Mouse (Mus musculus) hindbrain, embryonic 13.5 days (tissue): ENCODE results near the gene Cnfn. TPM values are rescaled to one million over a fixed set of nuclear protein-coding genes. Genes with fewer than 3 reads are reported as not detected.
"Not testable (repeated sequence)": the region's sequence is repeated elsewhere in the genome, so short reads cannot be mapped to it uniquely, and the experiment has no call there.

ENCODE experiments used
- ATAC-seq: fragments of 200-750 bp; cut with Nextera tagmentation; 2 replicates; pipeline ENCODE4 v1.8.0; 2017; ENCODE audit warnings: moderate TSS enrichment; ENCODE audit not compliant: low FRiP score
- H3K27ac ChIP-seq: fragments of 300-500 bp; sonication (generic); 2 replicates; pipeline ENCODE4 v1.5.1; 2015; ENCODE audit warnings: inconsistent platforms, mild to moderate bottlenecking, moderate library complexity
- H3K27me3 ChIP-seq: fragments of 300-500 bp; sonication (generic); 2 replicates; pipeline ENCODE4 v1.6.1; 2015; ENCODE audit warnings: mild to moderate bottlenecking, inconsistent platforms
- H3K36me3 ChIP-seq: fragments of 300-500 bp; sonication (generic); 2 replicates; pipeline ENCODE4 v1.6.1; 2015; ENCODE audit warnings: mild to moderate bottlenecking, inconsistent platforms
- H3K4me1 ChIP-seq: fragments of 300-500 bp; sonication (generic); replicated peaks from 2 replicates; pipeline ENCODE4 v1.6.1; 2015; ENCODE audit warnings: inconsistent platforms
- H3K4me2 ChIP-seq: fragments of 300-500 bp; sonication (generic); 2 replicates; pipeline ENCODE4 v1.6.1; 2015; ENCODE audit warnings: inconsistent platforms, mild to moderate bottlenecking, moderate library complexity
- H3K4me3 ChIP-seq: fragments of 300-500 bp; sonication (generic); 2 replicates; pipeline ENCODE4 v1.5.1; 2015; ENCODE audit warnings: mild to moderate bottlenecking, inconsistent platforms
- H3K9ac ChIP-seq: fragments of 300-500 bp; sonication (generic); 2 replicates; pipeline ENCODE4 v1.6.1; 2015; ENCODE audit warnings: mild to moderate bottlenecking, inconsistent platforms
- H3K9me3 ChIP-seq: fragments of 300-500 bp; sonication (generic); 2 replicates; pipeline ENCODE4 v1.6.1; 2016; ENCODE audit warnings: inconsistent platforms
- WGBS: fragments of 180-500 bp; shearing (Covaris S2); methylation state at CpG from one replicate; pipeline ENCODE4 v1.1.7; 2015; 5-methylcytosine and 5-hydroxymethylcytosine counted together
- polyA plus RNA-seq: library from polyadenylated mRNA; unstranded; fragments of >200 nt; fragmentation: Nextera tagmentation; extraction: Ambion mirVana; gene quantifications from 2 replicates; pipeline ENCODE4 v1.2.1, GENCODE M21; 2015

Gene Cnfn
- not detected in 2 replicates for polyA plus RNA-seq

DNA sequence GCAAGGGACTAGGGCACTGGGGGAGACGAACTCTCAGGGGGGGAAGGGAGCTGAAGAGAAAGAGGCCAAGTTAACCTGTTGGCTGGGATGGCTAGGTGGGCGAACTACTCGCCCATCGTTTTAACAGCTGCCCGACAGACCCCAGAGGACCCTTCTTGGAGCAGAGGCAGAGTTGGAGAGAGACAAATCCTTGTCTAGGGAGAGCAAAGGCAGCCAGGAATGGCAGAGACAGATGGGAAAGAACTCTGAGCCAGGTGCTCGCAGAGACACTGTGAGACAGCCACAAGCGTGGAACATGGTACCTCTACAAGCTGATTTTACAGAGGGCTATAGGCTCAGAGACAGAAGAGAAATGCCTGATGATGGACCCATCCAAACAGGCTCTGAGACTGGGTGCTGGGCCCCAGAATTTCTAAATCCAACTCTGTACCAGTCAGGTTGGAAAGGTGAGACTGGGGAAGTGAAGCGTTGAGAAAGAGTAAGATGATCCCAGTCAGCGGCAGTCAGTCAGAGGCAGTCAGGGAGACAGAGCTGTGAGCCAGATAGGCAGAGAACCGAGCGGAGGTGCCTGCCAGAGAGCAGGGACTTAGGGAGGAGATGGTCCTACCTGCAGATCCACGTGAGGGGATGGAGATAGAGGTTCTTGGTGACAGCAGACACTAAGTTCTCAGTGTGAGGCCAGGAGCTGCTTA, at the start of gene Cnfn:
Cnfn (minus strand) TSS at position 667 of the 692 bp plus-strand sequence.
- Histone ChIP-seq H3K4me3 (no peak within 1 kb of the TSS), H3K9ac (no peak within 1 kb of the TSS), H3K36me3 (peaks cover 5% of the 10 kb centered on the region), H3K27me3 (peaks cover 52% of the 10 kb centered on the region), H3K27ac (no peak within 1 kb of the TSS), H3K4me1 (peaks cover 31% of the 10 kb centered on the region), H3K9me3 (no peaks in the 10 kb centered on the region), H3K4me2 (no peak within 1 kb of the TSS)
- ATAC-seq, result no peak
- WGBS, result 51% methylated on average over 12 of the region's 12 CpGs

DNA sequence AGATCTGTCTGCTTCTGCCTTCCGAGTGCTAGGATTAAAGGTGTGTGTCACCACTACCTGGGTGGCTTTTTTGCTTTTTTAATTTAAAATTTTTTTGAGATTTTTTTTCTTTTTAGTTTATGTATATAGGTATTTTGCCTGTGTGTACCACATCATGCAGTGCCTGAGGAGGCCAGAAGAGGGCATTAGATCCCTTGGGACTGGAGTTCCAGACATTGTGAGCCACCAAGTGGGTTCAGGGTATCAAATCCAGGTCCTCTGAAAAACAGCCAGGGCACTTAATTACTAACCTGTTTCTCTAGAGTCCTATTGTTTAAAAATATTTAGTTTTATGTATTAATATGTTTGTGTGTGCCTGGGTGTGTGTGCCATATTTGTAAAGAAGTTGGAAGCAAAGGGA, 48.1 kb upstream of the Cnfn start:
- Histone ChIP-seq H3K36me3 (no peaks in the 10 kb centered on the region), H3K4me1 (no peaks in the 10 kb centered on the region), H3K9ac (no peak overlapping the region), H3K9me3 (no peaks in the 10 kb centered on the region), H3K4me3 (no peak overlapping the region), H3K4me2 (no peak overlapping the region), H3K27ac (no peak overlapping the region), H3K27me3 (peaks cover 9% of the 10 kb centered on the region)
- no peak for ATAC-seq
- 86% methylated on average over 1 of the region's 1 CpGs for WGBS

DNA sequence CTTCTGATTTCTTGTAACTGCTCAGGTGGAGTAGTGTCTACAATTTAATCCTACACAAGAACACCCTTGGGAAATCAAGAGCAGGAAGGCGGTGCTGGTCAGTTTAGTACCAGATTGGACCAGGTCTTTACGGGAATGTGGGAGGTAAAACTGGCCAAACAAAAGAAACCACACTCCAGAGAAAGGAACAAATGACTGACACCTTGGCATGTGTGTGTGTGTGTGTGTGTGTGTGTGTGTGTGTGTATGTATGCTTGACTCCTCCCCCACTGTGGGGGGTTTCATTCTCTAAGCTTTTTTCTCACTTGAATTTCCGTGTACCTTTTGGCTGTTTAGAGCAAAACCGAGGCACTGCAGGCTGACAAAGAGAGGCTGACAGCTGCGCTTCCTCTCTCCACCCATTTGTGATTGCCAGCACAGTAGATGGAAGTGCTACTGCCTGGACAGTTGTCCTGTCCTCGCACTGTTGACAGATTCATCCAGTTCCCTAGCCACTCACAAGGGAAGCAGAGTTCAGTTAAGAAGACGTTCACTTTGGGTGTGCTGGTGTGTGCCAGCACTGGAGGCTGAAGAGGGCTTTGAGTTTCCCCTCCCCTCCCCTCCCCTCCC, 43.4 kb upstream of the Cnfn start, which contains the start of gene Cxcl17:
Cxcl17 (minus strand) TSS at position 54 of the 609 bp plus-strand sequence.
- ATAC-seq, result no peak
- Histone ChIP-seq H3K9me3 (no peaks in the 10 kb centered on the region), H3K27ac (no peak within 1 kb of the TSS), H3K27me3 (no peaks in the 10 kb centered on the region), H3K9ac (no peak within 1 kb of the TSS), H3K4me3 (no peak within 1 kb of the TSS), H3K4me2 (no peak within 1 kb of the TSS), H3K4me1 (no peaks in the 10 kb centered on the region), H3K36me3 (no peaks in the 10 kb centered on the region)
- 48% methylated on average over 7 of the region's 7 CpGs for WGBS

GRCm38 (mm10) chr7:25411861-25412260, 42.3 kb upstream of the Cnfn start:
- WGBS, result 90% methylated on average over 3 of the region's 3 CpGs
- Histone ChIP-seq H3K36me3 (no peaks in the 10 kb centered on the region), H3K9ac (no peak overlapping the region), H3K4me3 (no peak overlapping the region), H3K4me2 (no peak overlapping the region), H3K4me1 (no peaks in the 10 kb centered on the region), H3K27me3 (no peaks in the 10 kb centered on the region), H3K9me3 (no peaks in the 10 kb centered on the region), H3K27ac (no peak overlapping the region)
- ATAC-seq, result no peak

- Histone ChIP-seq H3K36me3 (no peaks in the 10 kb centered on the region), H3K4me2 (no peak overlapping the region), H3K4me1 (no peaks in the 10 kb centered on the region), H3K27me3 (no peaks in the 10 kb centered on the region), H3K27ac (no peak overlapping the region), H3K4me3 (no peak overlapping the region), H3K9ac (no peak overlapping the region), H3K9me3 (no peaks in the 10 kb centered on the region)
- ATAC-seq, result no peak
- 87% methylated on average over 1 of the region's 1 CpGs for WGBS
Observed at GRCm38 (mm10) chr7:25410969-25411615, 41.6 kb upstream of the Cnfn start.

GRCm38 (mm10) chr7:25409114-25409760, 39.7 kb upstream of the Cnfn start:
- Histone ChIP-seq H3K9me3 (no peaks in the 10 kb centered on the region), H3K27me3 (no peaks in the 10 kb centered on the region), H3K27ac (no peak overlapping the region), H3K4me3 (no peak overlapping the region), H3K9ac (no peak overlapping the region), H3K36me3 (no peaks in the 10 kb centered on the region), H3K4me1 (no peaks in the 10 kb centered on the region), H3K4me2 (no peak overlapping the region)
- WGBS, result 48% methylated on average over 4 of the region's 4 CpGs
- ATAC-seq, result no peak

- H3K27ac ChIP-seq, result no peak overlapping the region
- H3K9me3 ChIP-seq, result no peaks in the 10 kb centered on the region
- no peaks in the 10 kb centered on the region for H3K4me1 ChIP-seq
- H3K27me3 ChIP-seq, result no peaks in the 10 kb centered on the region
- H3K4me3 ChIP-seq, result no peak overlapping the region
- H3K36me3 ChIP-seq, result no peaks in the 10 kb centered on the region
- H3K9ac ChIP-seq, result no peak overlapping the region
- no peak for ATAC-seq
- H3K4me2 ChIP-seq, result no peak overlapping the region
- 90% methylated on average over 7 of the region's 7 CpGs for WGBS
Observed at GRCm38 (mm10) chr7:25406468-25406867, 36.9 kb upstream of the Cnfn start.

DNA sequence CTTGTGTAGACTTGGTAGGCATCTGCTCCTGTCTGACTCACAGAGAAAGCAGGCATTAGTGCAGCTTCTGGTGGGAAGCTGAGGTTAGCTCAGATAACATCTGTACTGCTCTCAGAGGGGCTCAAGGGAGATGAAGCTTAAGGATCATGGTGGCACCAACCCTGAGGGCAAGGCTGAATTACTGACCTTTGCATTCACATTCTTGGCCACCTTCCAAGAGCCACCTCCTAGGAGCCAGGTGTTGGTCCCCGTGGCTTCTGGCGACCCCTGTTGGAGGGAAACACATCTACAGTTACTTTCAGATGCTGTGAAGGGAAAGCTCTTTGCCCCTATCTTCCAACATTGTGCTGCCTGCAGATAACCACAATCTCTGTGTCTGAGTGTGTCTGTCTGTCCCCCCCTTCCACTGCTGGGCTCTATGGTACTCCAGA, 33.2 kb upstream of the Cnfn start:
- Histone ChIP-seq H3K9me3 (no peaks in the 10 kb centered on the region), H3K9ac (no peak overlapping the region), H3K36me3 (no peaks in the 10 kb centered on the region), H3K4me3 (no peak overlapping the region), H3K27me3 (no peaks in the 10 kb centered on the region), H3K4me2 (no peak overlapping the region), H3K4me1 (no peaks in the 10 kb centered on the region), H3K27ac (no peak overlapping the region)
- 0% methylated on average over 2 of the region's 2 CpGs for WGBS
- ATAC-seq, result no peak

DNA sequence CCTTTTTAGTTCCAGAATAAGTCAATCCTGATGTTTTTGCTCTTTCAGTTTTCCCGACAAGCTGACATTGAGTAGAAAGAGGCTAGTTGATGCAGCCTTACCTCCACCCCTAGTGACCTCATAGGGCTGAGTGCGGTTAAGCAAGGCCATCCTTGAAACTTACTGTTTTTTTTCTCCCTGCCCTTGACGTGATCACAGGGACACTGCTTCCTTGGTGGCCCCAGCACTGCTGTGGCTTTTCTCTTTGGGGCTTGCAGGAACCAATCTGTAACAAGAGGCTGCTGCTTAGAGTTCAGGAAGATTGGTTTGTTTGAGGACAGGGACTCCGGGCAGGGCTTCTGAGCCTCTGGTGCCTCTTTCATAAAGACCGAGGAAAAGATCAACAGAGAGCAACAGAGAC, 32.5 kb upstream of the Cnfn start:
- Histone ChIP-seq H3K9ac (no peak overlapping the region), H3K4me1 (no peaks in the 10 kb centered on the region), H3K27me3 (no peaks in the 10 kb centered on the region), H3K4me2 (no peak overlapping the region), H3K4me3 (no peak overlapping the region), H3K9me3 (no peaks in the 10 kb centered on the region), H3K27ac (no peak overlapping the region), H3K36me3 (no peaks in the 10 kb centered on the region)
- 42% methylated on average over 5 of the region's 5 CpGs for WGBS
- ATAC-seq, result no peak

DNA sequence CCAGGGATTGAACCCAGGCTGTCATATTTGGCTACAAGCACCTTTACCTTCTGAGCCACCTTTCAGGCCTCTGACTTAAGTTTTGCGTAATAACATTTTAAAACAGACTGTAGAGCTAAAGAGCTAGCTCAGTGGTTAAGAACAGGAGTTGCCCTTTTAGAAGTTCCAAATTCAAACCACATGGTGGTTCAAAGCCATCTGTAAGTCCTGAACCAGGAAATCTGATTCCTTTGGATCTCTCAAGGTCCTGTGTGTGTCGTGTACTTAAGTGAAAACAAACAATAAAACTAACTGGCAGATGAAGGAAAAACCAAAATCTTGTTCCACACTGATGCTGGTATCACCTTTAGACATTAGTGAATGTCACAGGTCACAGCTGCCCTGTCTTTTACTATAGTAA, 32.0 kb upstream of the Cnfn start:
- no peak for ATAC-seq
- Histone ChIP-seq H3K4me1 (peaks cover 3% of the 10 kb centered on the region; the same call in 1 of the 2 replicates), H3K9me3 (no peaks in the 10 kb centered on the region), H3K27me3 (no peaks in the 10 kb centered on the region), H3K9ac (no peak overlapping the region), H3K27ac (no peak overlapping the region), H3K4me3 (no peak overlapping the region), H3K36me3 (no peaks in the 10 kb centered on the region), H3K4me2 (no peak overlapping the region)
- WGBS, result 70% methylated on average over 2 of the region's 2 CpGs

DNA sequence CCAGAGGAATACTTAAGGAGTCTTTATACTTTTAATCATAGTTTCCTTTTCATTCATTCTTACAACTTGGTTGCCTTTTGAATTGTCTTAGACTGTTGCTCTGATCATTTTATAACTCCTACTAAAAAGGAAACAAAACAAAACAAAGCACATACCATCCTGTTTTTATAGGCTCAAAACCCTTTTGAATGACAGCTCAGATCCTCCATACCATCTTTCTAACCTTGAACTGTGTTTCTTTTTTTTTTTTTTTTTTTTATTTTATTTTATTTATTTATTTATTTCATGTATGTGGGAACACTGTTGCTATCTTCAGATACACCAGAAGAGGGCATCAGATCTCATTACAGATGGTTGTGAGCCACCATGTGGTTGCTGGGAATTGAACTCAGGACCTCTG, 29.5 kb upstream of the Cnfn start:
- not testable (repeated sequence) for ATAC-seq, H3K4me3 ChIP-seq

DNA sequence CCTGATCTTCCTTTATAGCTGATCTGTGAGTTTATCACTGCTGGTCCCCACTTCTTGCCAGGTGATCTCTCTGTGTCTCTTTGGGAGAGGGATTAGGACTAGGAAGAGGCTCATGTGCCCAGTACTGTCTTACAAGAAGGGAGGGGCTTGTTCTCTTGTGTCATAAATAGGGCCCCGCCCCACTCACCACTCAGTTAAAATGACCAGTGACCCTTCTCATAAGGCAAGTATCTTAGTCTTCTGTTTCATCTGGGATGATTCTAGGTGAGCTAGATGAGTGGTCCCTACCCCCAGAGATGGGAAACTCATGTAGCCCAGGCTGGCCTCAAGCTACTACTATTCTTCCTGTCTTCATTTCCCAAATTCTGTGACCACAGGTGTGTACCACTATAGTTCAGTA, 29.1 kb upstream of the Cnfn start, which contains the start of gene Lipe:
Lipe (minus strand) TSS at position 101 of the 400 bp plus-strand sequence.
- WGBS, result 96% methylated on average over 1 of the region's 1 CpGs
- no peak within 1 kb of the TSS for H3K9ac ChIP-seq
- no peak within 1 kb of the TSS for H3K4me2 ChIP-seq
- H3K27me3 ChIP-seq, result no peaks in the 10 kb centered on the region
- no peaks in the 10 kb centered on the region for H3K36me3 ChIP-seq
- no peak within 1 kb of the TSS for H3K27ac ChIP-seq
- H3K4me1 ChIP-seq, result peaks cover 20% of the 10 kb centered on the region
- no peak for ATAC-seq
- H3K9me3 ChIP-seq, result no peaks in the 10 kb centered on the region
- no peak within 1 kb of the TSS for H3K4me3 ChIP-seq

More for the DNA sequence above, 29.5 kb upstream of the Cnfn start:
- H3K4me2 ChIP-seq, H3K9ac ChIP-seq, H3K36me3 ChIP-seq, H3K27me3 ChIP-seq, H3K27ac ChIP-seq, H3K9me3 ChIP-seq: not testable (repeated sequence)
- H3K4me1 ChIP-seq, result peaks cover 16% of the 10 kb centered on the region
